Mouse (Mus musculus): ENCODE measurements around the gene Acyp2. TPM values are rescaled to one million over a fixed set of nuclear protein-coding genes. Genes with fewer than 3 reads are reported as not detected.

The Acyp2 gene
- total RNA-seq, 2 experiments from 2014 or later = 23.8 to 26.4 TPM

DNA sequence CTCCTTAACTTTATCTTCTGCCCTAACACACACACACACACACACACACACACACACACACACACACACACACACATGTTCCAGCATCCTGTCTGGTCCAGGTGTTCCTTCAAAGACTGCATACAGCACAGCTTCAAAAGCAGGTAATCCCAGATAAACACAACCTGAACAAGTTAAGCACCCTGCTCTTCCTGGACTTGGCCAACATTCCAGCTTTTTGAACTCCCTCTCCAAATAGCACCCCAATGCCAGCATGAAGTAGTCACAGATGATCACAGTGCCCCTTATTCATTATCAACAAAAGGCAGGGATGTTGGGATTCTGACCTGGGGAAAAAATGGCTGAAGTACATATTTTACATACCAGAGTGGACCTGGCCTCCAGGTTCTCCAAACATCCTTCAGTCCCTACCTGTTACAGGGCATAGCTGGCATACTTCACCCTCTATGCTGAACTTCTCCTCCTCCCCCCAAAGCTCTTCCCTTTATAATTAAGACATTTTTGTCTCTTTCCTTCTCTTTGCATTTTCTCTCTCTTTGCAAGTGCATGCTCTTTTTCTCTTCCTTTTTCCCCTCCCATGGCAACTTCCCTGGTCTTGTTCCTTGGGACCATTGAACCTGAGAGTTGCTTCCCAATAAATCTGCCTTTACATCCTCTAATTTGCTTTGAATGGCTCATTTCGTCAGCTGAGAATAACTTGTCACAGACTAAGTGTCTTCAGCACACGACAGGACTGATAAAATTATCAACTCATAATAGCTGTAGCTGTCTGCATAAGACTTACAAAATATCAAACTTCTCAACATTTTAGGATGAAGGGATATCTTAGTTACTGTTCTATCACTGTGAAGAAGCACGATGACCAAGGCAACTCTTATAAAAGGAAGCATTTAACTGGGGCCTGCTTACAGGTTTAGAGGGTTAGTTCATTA, 41.5 kb downstream of the Acyp2 start:
- DNase-seq (ENCODE audit: extremely low spot score in 1 of 2, low spot score in 2 of 2) = no peak
- intact Hi-C loops (cut with DNase I) = no loop called here

DNA sequence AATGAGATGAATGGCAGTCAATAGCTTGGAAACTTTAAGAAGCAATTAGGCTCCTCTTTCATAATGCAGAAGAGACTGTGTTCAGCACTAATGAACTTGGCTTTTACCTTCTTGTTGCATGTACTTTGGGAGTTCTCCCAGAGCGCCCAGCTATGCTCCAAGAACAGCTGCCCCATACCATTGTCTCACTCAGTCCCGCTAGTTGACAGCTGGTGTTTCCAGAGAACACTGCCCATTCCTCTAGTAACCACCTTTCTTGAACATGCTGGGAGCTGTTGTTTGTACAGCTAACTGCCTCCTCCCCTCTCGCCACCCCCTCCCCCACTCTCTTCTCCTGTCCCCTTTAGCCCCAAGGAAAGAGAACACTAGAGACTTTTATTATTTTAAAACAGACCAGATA, 52.1 kb downstream of the Acyp2 start:
- intact Hi-C loops (cut with DNase I) = no loop called here
- DNase-seq (ENCODE audit: extremely low spot score in 1 of 2, low spot score in 2 of 2) = no peak

DNA sequence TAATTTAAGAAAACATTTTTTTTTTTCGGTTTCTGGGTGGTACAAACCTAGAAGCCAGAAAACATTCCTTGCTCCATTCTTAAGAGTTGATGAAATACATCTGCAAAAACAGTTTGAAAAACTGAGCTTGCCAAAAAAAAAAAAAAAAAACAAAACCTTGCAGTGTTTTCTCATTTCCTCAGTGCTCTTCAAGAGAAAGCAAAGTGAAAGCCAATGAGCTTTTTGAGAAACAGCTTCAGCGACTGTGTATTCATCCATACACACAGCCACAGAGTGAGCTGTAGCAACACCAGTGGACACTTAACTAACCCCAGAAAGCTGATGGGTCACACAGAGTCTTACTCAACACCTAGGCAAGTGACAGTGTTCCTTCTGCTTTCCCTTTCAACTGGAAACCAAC, 69.4 kb downstream of the Acyp2 start:
- intact Hi-C loops (cut with DNase I) = no loop called here
- no peak for DNase-seq (ENCODE audit: extremely low spot score in 1 of 2, low spot score in 2 of 2)

DNA sequence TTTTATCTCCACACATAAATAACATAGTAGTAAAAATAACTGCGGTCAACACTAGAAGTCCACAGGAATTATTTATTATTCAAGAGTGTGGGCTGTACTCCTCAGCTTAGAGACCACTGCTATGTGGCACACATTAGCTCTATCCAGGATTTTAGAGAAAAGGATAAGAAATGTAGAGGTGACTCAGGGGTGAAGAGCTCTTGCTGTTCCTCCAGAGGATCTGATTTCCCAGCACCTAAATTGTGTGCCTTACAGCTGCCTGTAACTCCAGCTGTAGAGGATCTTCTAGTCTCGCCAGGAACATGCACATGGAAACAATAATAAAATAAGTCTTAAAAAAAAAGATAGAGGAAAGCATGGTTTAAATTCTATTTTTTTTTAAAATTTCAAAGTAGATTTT, 70.5 kb downstream of the Acyp2 start:
- intact Hi-C loops (cut with DNase I) = no loop called here
- DNase-seq (ENCODE audit: extremely low spot score in 1 of 2, low spot score in 2 of 2) = no peak

DNA sequence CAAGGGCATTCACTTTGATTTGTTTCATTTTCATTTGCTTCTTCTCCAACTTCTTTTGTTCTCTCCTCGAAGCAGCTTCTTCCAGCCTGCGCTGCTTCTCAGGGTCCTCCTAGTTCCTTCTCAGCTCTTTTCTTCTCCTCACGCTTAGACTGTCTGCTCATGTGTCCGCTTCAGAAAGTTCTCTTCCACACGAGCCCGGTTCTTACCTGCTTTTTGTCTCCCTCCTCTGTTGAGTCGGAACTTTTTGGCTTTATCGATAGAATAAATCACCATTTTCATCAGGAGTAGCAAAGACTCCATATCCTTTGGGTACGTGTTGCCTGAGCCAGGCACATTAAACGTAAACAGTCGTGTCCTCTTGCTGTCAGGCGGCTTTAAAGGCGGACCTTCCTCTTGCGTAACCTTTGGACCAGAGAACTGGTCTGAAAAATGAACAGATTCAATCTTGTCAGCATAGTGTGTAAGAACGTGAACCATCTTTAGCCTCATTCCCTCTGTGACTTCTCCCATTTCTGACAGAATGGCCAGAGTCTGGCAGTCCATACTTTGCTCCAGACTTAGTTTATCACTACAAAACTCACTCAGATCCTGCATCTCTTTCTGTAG, 76.5 kb downstream of the Acyp2 start:
- intact Hi-C loops (cut with DNase I) = no loop called here
- DNase-seq (ENCODE audit: extremely low spot score in 1 of 2, low spot score in 2 of 2) = no peak

DNA sequence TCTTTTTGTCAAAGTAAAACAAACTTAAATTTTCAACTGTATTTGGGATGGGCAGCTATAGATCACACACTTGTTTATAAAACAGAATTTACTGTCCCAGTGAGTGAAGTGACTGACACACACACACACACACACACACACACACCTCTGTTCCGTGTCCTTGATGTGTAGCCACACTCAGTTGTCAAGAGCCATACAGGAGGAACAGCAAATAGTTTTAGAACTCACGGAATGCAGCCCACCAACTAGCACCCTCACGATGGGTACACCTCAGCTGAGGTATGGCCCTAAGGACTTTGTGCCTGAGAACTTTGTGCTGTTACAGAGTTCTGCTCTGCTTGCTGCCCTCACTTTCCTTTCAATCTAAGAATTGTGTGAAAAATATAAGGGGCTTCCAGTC, 78.8 kb downstream of the Acyp2 start:
- intact Hi-C loops (cut with DNase I) = no loop called here

DNA sequence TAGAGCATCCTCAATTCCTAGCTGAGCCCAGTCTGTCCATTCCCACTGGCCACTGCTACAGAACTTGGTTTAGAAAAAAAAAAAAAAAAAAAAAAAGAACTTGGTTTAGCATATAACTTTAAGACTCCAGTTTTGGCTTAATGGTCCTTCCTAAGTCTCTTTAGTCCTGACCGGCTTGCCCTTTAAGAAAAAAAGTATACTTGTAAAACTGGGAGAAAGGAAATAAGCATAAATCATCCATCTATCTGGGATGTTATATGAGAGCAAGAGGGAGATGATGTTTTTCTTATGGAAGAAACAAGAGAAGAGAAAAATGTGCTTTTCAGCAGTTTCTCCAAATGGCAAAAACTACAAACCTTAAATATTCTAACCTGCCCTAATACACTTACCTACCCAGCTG, 89.2 kb downstream of the Acyp2 start:
- intact Hi-C loops (cut with DNase I) = no loop called here
- DNase-seq (ENCODE audit: extremely low spot score in 1 of 2, low spot score in 2 of 2) = no peak

More for the DNA sequence above, 78.8 kb downstream of the Acyp2 start:
- DNase-seq (ENCODE audit: extremely low spot score in 1 of 2, low spot score in 2 of 2) = no peak

DNA sequence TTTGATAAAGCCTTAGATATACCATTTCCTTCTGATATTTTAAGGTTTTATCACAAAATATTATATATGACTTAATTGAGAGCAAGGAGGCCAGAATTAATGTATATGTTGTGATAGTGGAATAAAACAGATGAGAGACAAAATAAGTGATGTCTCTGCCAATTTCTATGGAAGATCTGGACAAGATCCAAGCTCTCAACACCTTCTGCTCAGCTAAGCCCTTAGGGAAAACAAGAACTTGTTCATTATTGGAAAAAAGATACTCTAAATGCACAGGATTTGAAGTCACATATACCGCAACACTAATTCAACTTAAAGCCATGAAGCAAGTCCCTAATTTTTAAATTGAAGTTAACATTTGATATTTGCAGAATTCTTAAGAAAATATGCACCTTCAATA, 96.0 kb downstream of the Acyp2 start:
- intact Hi-C loops (cut with DNase I) = no loop called here

DNA sequence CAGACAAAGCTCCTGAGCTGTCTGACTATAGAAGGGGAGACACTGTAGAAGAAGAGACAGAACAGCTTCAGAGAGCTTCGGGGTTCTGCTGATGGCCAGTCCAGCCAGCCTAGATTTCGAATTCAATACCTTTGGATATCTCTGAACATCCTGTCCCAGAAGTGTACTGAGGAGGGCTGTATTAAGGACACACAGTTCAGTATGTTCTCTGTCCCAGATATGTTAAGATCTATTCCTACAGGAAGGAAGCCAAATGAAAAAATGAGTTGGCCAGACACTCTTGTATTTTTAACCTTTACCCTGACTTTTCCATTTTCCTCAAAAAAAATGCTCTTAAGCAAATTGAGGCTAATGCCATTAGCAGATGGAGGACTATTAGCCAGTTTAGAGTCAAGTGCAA, 132.3 kb downstream of the Acyp2 start:
- no peak for DNase-seq (ENCODE audit: extremely low spot score in 1 of 2, low spot score in 2 of 2)
- intact Hi-C loops (cut with DNase I) = no loop called here

More for the DNA sequence above, 96.0 kb downstream of the Acyp2 start:
- no peak for DNase-seq (ENCODE audit: extremely low spot score in 1 of 2, low spot score in 2 of 2)

DNA sequence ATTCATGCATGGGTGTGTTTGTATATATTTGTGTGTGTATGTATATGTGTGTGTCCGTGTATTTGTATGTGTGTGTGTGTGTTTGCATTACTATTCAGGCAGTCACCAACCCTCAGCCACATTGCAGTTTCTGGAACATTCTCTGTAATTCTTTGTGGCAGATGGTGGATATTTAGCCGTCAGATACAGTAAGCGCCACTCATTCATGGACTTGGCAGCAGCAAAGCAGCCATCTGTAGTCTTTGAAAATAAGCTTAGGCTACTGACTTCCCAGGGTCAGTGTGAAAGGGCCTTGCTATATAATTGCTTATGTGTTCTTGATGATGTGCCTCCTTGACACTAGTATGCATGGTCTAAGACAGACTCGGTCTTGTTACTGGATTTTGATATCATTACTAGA, 141.2 kb downstream of the Acyp2 start:
- DNase-seq (ENCODE audit: extremely low spot score in 1 of 2, low spot score in 2 of 2) = no peak
- intact Hi-C loops (cut with DNase I) = no loop called here

DNA sequence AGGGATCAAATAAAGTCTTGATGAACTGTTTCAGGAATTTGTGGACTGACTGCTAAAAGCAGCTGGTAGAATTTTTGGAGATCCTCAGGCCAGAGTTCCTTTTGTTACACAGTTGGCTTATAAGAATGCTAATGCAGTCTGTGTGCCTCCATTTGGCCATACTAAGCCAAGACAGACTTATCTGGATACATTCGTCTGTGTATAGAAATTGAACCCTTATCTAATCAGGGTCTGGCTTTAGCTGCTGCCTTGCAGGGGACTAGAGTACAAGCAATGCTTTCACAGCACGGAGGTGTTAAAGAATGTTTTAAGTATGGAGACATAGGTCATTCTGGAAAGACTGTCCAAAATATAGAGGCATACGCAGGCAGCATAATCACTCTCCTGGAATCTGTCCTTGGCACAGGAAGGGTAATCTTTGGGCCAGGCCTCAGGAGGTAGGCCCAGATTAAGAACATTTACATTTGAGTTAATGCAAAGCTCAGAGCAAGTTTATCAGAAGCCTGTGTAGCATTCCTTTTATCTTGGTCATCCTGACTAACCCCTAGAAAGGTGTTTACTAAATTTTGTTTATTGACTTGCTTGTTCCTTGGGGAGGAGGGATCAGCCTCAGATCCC, 150.5 kb downstream of the Acyp2 start:
- no peak for DNase-seq (ENCODE audit: extremely low spot score in 1 of 2, low spot score in 2 of 2)
- intact Hi-C loops (cut with DNase I) = no loop called here

DNA sequence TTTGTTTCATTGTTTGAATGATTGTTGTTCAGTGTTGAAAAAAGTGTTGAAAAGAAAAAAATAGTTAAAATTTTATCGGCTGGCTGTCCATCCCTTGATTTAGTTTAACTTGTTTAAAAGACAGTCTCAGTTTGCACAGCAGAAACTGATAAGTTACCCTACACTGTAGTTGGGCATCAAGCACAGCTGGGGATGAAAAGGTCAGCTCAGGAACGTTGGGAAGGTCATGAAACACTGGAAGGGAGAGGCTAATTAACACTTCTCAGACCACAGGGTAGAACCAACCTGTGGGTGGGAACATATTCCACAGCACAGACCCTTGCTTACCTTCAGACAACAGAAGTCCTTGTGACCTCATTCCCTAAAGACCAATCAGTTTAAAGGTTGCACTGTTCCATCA, 152.2 kb downstream of the Acyp2 start:
- intact Hi-C loops (cut with DNase I) = no loop called here
- DNase-seq (ENCODE audit: extremely low spot score in 1 of 2, low spot score in 2 of 2) = no peak

DNA sequence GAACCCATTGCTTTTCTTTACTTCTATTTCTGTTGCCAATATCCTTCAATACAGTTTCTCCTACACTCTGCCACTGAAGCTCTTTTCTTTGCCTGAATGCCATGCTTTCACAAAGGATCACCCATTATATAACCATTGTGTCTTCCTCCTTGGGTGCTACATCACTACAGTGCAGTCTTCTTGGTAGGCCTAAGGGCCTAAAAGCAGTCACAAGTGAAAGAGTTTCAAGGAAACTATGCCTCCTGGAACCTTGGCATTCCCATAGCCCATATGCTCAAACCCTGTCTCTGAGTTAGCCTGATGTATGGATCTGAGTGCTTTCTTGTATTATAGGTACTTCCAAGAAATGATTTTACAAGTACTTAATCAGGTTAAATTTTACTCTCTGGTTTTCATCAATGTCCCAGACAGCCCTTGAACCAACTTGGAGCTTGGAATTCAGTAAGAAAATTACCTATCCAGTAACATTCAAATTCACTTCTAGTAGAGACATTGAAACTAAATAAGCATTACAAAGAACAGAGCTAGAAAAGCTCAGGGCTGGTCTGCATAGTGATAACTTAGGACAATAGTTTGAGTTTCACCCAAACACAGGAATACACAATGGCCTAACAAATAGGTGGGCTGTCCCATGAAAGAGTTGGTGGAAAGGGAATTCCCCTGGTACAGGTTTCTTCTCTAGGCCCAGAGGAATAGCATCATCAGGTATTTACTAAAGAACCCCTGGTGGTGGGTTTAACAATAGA, 157.7 kb downstream of the Acyp2 start:
- no peak for DNase-seq (ENCODE audit: extremely low spot score in 1 of 2, low spot score in 2 of 2)
- intact Hi-C loops (cut with DNase I) = no loop called here

DNA sequence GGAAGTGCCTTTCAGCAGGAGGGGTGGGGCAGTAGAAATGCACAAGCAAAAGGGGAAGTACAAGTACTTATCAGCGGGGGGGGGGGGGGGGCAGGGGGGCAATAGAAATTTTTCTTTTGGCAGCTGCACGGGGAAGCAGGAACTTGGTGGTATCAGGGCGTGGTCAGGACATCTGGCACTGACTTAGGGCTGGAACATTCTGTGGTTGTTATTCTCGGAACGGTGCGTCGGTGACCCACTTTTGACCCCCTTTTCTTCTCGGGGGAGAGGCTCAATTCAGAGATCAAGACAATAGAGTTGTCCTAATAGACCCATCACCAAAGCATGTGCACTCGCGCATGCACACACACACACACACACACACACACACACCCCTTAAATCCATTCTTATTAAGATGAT, 161.2 kb downstream of the Acyp2 start:
- intact Hi-C loops (cut with DNase I) = no loop called here
- DNase-seq (ENCODE audit: extremely low spot score in 1 of 2, low spot score in 2 of 2) = no peak

DNA sequence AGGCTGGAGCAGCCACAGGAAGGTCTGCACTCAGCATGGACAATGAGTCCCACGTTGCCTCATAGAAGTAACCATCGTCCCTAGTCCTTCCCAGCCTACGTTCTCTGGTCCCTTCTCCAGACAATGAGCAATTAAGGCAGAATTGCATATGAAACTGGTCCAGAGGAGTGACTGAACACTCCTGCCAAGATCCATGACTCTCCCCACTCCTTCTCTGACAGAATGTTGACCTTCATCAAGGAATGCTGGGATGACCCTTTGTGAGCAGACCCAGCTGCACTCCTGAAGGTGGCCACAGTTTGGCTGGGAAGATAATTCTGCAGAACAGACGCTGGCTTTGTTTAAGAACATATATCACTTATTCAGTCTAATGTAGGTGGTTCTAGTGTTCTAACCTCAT, 166.1 kb downstream of the Acyp2 start:
- no peak for DNase-seq (ENCODE audit: extremely low spot score in 1 of 2, low spot score in 2 of 2)
- intact Hi-C loops (cut with DNase I) = no loop called here

DNA sequence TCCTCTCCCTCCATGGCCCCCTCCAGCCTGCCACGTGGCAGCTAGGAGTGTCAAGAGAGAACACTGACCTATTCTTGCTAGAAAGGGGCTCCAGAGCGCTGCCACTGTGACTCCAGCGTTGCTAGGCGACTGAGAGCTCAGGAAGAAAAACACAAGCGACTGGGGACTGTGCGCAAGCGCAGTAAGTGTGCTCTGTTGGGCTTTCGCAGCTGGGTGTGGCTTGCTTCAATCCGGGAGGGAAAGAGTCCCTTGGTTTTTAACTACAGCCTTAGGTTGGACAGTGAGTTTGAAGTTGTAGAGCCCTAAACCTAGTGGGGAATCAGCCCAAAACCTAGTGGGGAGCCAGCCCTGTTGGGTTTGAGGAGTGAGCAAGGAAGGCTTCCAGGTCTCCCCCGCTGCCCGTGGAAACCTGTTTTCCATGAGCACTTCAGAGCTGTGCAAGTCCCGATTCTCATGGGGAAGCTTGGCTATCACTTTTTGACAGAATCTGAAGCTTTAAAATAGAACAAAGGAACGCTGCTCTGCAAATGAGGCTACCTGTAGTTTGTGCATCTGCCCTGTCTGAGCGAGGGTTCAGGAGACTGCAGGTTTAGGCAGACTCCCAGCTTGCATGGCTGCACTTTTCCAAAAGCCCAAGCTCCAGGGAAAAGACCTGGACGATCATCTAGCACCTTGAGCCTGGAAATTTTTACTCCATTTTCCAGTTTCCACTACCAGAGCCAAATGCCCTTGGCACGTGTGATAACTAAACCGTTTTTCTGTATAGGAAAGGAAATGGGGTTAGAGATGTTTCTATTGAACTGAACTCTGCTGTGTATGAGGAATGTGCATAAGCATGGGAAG, 177.4 kb downstream of the Acyp2 start, which contains the start of gene 4930505A04Rik:
4930505A04Rik (minus strand) TSS at position 77 of the 843 bp plus-strand sequence.
- intact Hi-C loops (cut with DNase I) = no loop called here
- peak; percentile 87 to 93 for DNase-seq (ENCODE audit: extremely low spot score in 1 of 2, low spot score in 2 of 2)

DNA sequence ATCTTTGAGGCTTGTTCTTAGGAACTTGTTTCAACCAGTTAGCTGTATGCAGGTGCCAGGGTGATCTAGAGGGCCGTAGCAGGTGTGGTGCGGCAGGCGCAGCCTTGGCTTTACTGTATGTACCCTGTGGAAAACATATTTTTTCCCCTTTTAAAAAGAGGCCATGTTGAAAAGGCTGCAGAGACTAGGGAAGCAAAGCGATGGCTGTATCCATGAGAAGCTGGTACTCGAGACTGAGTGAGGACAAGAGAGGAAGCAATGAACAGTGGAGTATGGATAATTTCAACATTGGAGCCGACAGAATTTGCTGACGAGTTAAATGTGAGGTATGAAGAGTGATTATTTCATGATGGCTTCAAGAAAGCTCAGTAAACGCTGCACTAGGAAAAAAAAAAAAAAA, 178.2 kb downstream of the Acyp2 start:
- DNase-seq (ENCODE audit: extremely low spot score in 1 of 2, low spot score in 2 of 2) = no peak
- intact Hi-C loops (cut with DNase I) = no loop called here
